Mouse (Mus musculus) E14TG2a.4 (cell line): ENCODE results near the gene Ralgps1.

ENCODE experiments used
- CTCF ChIP-seq: conservative IDR thresholded peaks from 2 replicates; pipeline ENCODE4 v1.5.1; 2014; ENCODE audit warnings: low read length
- NANOG ChIP-seq: IDR thresholded peaks from 2 replicates; pipeline ENCODE4 v1.6.1; 2014; ENCODE audit warnings: borderline replicate concordance, low read length, mixed read lengths
- POU5F1 ChIP-seq: IDR thresholded peaks from 2 replicates; pipeline ENCODE4 v1.6.1; 2014; ENCODE audit warnings: low read length, borderline replicate concordance

DNA sequence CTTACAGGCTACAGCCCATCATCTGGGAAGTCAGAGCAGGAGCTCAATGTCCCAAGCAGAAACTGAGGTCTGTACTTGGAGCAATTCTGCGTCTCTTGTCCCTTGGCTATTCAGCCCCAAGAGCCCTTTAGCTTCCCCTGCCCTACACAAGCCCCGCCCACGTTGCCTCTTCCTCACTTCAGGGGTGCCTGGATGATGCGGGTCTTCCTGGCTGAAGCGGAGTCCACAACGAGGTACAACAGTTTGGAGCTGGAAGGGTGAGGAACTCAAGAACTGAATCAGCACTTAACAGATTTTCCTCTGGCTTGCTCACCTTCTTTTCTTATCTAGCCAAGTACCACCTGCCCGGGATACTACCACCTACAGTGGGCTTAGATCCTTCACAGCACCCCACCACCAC, 239.0 kb downstream of the Ralgps1 start:
- no peak for TF ChIP-seq CTCF
- TF ChIP-seq NANOG = no peak
- no peak for TF ChIP-seq POU5F1
